Mouse (Mus musculus) erythroblast, embryonic 14.5 days (primary cell): ENCODE measurements around the gene Lyst. TPM values are rescaled to one million over a fixed set of nuclear protein-coding genes. Genes with fewer than 3 reads are reported as not detected.
"Not testable (repeated sequence)": the region's sequence is repeated elsewhere in the genome, so short reads cannot be mapped to it uniquely, and the experiment has no call there.

Source experiments
- H3K27me3 ChIP-seq: 2 replicates; pipeline ENCODE4 v1.6.1; 2012; ENCODE audit warnings: inconsistent platforms; ENCODE audit not compliant: control insufficient read depth
- H3K36me3 ChIP-seq: 2 replicates; pipeline ENCODE4 v1.6.1; 2012; ENCODE audit warnings: mild to moderate bottlenecking, inconsistent platforms; ENCODE audit not compliant: control insufficient read depth
- H3K4me1 ChIP-seq: 2 replicates; pipeline ENCODE4 v1.6.1; 2012; ENCODE audit warnings: inconsistent platforms; ENCODE audit not compliant: control insufficient read depth
- H3K4me3 ChIP-seq: replicated peaks from 2 replicates; pipeline ENCODE3; 2012; ENCODE audit warnings: moderate library complexity, mild to moderate bottlenecking, inconsistent platforms
- H3K9me3 ChIP-seq: 2 replicates; pipeline ENCODE4 v1.6.1; 2012; ENCODE audit warnings: low read length, inconsistent platforms, mixed read lengths; ENCODE audit not compliant: control insufficient read depth
- GATA1 ChIP-seq: IDR thresholded peaks from 2 replicates; pipeline ENCODE4 v1.6.1; 2012; ENCODE audit warnings: low read length, inconsistent platforms, mixed read lengths
- TAL1 ChIP-seq: IDR thresholded peaks from 3 replicates; pipeline ENCODE4 v1.6.1; 2012; ENCODE audit warnings: low read length, inconsistent platforms, mixed read lengths
- polyA plus RNA-seq: library from polyadenylated mRNA; stranded (reverse); fragments of >175 nt; gene quantifications from 2 replicates; pipeline ENCODE4 v1.2.3, GENCODE M21; 2012

The Lyst gene
- polyA plus RNA-seq = 0.01 and 0.02 TPM in 2 replicates

GRCm38 (mm10) chr13:13590048-13591011, at the start of gene Lyst:
Lyst (plus strand) TSS chr13:13590397.
- Histone ChIP-seq H3K27me3 (no peaks in the 10 kb centered on the region), H3K9me3 (no peaks in the 10 kb centered on the region), H3K36me3 (no peaks in the 10 kb centered on the region), H3K4me1 (peaks cover 23% of the 10 kb centered on the region), H3K4me3 (peak within 1 kb of the TSS; percentile 87)
- TF ChIP-seq TAL1 = no peak
- no peak for TF ChIP-seq GATA1

GRCm38 (mm10) chr13:13543073-13543472, 47.1 kb upstream of the Lyst start:
- H3K27me3 ChIP-seq = not testable (repeated sequence)

GRCm38 (mm10) chr13:13546792-13547191, 43.4 kb upstream of the Lyst start:
- TF ChIP-seq TAL1 (no peak), GATA1 (no peak)
- Histone ChIP-seq H3K36me3 (no peaks in the 10 kb centered on the region), H3K4me1 (no peaks in the 10 kb centered on the region)

More at GRCm38 (mm10) chr13:13543073-13543472, 47.1 kb upstream of the Lyst start:
- not testable (repeated sequence) for H3K4me1 ChIP-seq, H3K9me3 ChIP-seq, H3K36me3 ChIP-seq, H3K4me3 ChIP-seq

GRCm38 (mm10) chr13:13547889-13548288, 42.3 kb upstream of the Lyst start:
- TF ChIP-seq GATA1 (no peak), TAL1 (no peak)
- Histone ChIP-seq H3K4me1 (no peaks in the 10 kb centered on the region), H3K4me3 (no peak overlapping the region), H3K27me3 (no peaks in the 10 kb centered on the region), H3K36me3 (no peaks in the 10 kb centered on the region), H3K9me3 (peaks cover 6% of the 10 kb centered on the region)

More at GRCm38 (mm10) chr13:13546792-13547191, 43.4 kb upstream of the Lyst start:
- peaks cover 8% of the 10 kb centered on the region for H3K9me3 ChIP-seq
- no peaks in the 10 kb centered on the region for H3K27me3 ChIP-seq
- H3K4me3 ChIP-seq = no peak overlapping the region

GRCm38 (mm10) chr13:13548431-13549190, 41.6 kb upstream of the Lyst start:
- H3K27me3 ChIP-seq = no peaks in the 10 kb centered on the region
- no peaks in the 10 kb centered on the region for H3K4me1 ChIP-seq
- H3K36me3 ChIP-seq = no peaks in the 10 kb centered on the region
- H3K4me3 ChIP-seq = no peak overlapping the region
- TF ChIP-seq GATA1 = no peak
- no peak for TF ChIP-seq TAL1
- peaks cover 5% of the 10 kb centered on the region for H3K9me3 ChIP-seq

GRCm38 (mm10) chr13:13549687-13550660, 40.2 kb upstream of the Lyst start:
- H3K36me3 ChIP-seq = no peaks in the 10 kb centered on the region
- TF ChIP-seq GATA1 (no peak), TAL1 (no peak)
- no peak overlapping the region for H3K4me3 ChIP-seq
- no peaks in the 10 kb centered on the region for H3K27me3 ChIP-seq
- H3K4me1 ChIP-seq = no peaks in the 10 kb centered on the region
- H3K9me3 ChIP-seq = no peaks in the 10 kb centered on the region

- H3K4me1 ChIP-seq = no peaks in the 10 kb centered on the region
These were observed 38.2 kb upstream of the Lyst start for GRCm38 (mm10) chr13:13552020-13552419.

GRCm38 (mm10) chr13:13553660-13554059, 36.5 kb upstream of the Lyst start:
- H3K4me1 ChIP-seq = no peaks in the 10 kb centered on the region
- TF ChIP-seq GATA1 (no peak), TAL1 (no peak)

More at GRCm38 (mm10) chr13:13552020-13552419, 38.2 kb upstream of the Lyst start:
- H3K27me3 ChIP-seq = no peaks in the 10 kb centered on the region
- H3K4me3 ChIP-seq = no peak overlapping the region
- H3K9me3 ChIP-seq = no peaks in the 10 kb centered on the region
- no peaks in the 10 kb centered on the region for H3K36me3 ChIP-seq
- TF ChIP-seq TAL1 (no peak), GATA1 (no peak)

More at GRCm38 (mm10) chr13:13553660-13554059, 36.5 kb upstream of the Lyst start:
- no peak overlapping the region for H3K4me3 ChIP-seq
- no peaks in the 10 kb centered on the region for H3K27me3 ChIP-seq
- H3K36me3 ChIP-seq = no peaks in the 10 kb centered on the region
- no peaks in the 10 kb centered on the region for H3K9me3 ChIP-seq
